Mouse (Mus musculus) kidney, embryonic 16.5 days (tissue): Measurements from ENCODE around the gene Tmem217. TPM values are rescaled to one million over a fixed set of nuclear protein-coding genes. Genes with fewer than 3 reads are reported as not detected.

Source experiments
- ATAC-seq: fragments of 200-750 bp; cut with Nextera tagmentation; 2 replicates; pipeline ENCODE4 v1.8.0; 2017; ENCODE audit warnings: moderate TSS enrichment; ENCODE audit not compliant: low FRiP score, low TSS enrichment
- H3K27ac ChIP-seq: fragments of 300-500 bp; sonication (generic); 2 replicates; pipeline ENCODE4 v1.5.1; 2014; ENCODE audit warnings: low read length
- H3K27me3 ChIP-seq: fragments of 300-500 bp; sonication (generic); 2 replicates; pipeline ENCODE4 v1.6.1; 2014; ENCODE audit warnings: low read length, control low read depth, mixed read lengths; ENCODE audit not compliant: insufficient read depth
- H3K36me3 ChIP-seq: fragments of 300-500 bp; sonication (generic); 2 replicates; pipeline ENCODE4 v1.6.1; 2014; ENCODE audit warnings: low read length, control low read depth, mixed read lengths; ENCODE audit not compliant: insufficient read depth
- H3K4me1 ChIP-seq: fragments of 300-500 bp; sonication (generic); 2 replicates; pipeline ENCODE4 v1.6.1; 2014; ENCODE audit warnings: low read length, control low read depth, mixed read lengths; ENCODE audit not compliant: insufficient read depth
- H3K4me2 ChIP-seq: fragments of 300-500 bp; sonication (generic); replicated peaks from 2 replicates; pipeline ENCODE4 v1.6.1; 2014; ENCODE audit warnings: low read depth, low read length
- H3K4me3 ChIP-seq: fragments of 300-500 bp; sonication (generic); 2 replicates; pipeline ENCODE4 v1.5.1; 2014; ENCODE audit warnings: mild to moderate bottlenecking, low read length
- H3K9ac ChIP-seq: fragments of 300-500 bp; sonication (generic); replicated peaks from 2 replicates; pipeline ENCODE4 v1.6.1; 2014; ENCODE audit warnings: low read length
- H3K9me3 ChIP-seq: fragments of 300-500 bp; sonication (generic); 2 replicates; pipeline ENCODE4 v1.6.1; 2016; ENCODE audit warnings: low read length, control low read depth
- WGBS: fragments of 180-500 bp; shearing (Covaris S2); extraction: QIAGEN DNeasy Blood & Tissue Kit; methylation state at CpG from one replicate; pipeline ENCODE4 v1.1.7; 2014; 5-methylcytosine and 5-hydroxymethylcytosine counted together
- microRNA-seq: library from miRNA; unstranded; fragments of <30 nt; microRNA quantifications from one replicate; pipeline ENCODE4, GENCODE M21; 2016
- polyA plus RNA-seq: library from polyadenylated mRNA; unstranded; fragments of >200 nt; fragmentation: Nextera tagmentation; extraction: Ambion mirVana; gene quantifications from 2 replicates; pipeline ENCODE4 v1.2.1, GENCODE M21; 2015

Tmem217 gene
- polyA plus RNA-seq, 1 experiment from 2014 or later: 0.79 TPM

DNA sequence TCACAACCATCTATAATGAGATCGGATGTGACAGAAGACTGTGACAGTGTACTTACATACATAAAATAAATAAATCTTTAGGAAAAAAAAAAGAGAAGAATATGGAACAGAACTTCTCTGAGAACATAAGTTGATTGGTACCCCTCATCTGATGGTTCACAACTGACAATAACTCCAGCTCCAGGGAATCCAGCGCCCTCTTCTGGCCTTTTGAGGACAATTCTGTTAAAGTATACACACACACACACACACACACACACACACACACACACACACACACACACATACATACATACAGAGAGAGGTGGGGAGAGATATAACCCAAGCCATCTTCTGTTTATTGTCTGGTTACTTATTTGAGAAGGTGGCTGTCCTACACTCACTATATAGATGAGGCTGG is 67.8 kb downstream of the Tmem217 start:
- Histone ChIP-seq H3K9ac (no peak overlapping the region), H3K27ac (no peak overlapping the region), H3K27me3 (no peaks in the 10 kb centered on the region), H3K4me2 (no peak overlapping the region), H3K4me1 (peaks cover 6% of the 10 kb centered on the region; the same call in 1 of the 2 replicates), H3K9me3 (peaks cover 5% of the 10 kb centered on the region; the same call in 1 of the 2 replicates), H3K4me3 (no peak overlapping the region), H3K36me3 (no peaks in the 10 kb centered on the region)
- ATAC-seq: no peak
- 84% methylated on average over 2 of the region's 2 CpGs for WGBS

DNA sequence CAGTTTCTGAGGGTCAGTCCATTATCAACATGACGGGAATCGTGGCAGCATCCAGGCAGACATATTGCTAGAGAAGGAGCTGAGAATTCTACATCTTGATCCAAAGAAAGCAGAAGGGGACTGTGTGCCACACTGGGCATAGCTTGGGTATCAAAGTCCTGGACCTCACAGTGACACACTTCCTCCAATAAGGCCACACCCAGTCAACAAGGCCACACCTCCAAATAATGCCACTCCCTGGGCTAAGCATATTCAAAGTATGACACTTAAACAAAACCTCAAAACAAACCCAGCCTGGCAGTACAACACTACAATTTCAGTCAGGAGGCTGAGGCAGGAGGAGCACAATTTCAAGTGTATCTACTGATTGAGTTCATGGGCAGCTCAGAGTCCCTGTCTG is 68.9 kb downstream of the Tmem217 start:
- H3K4me1 ChIP-seq: no peaks in the 10 kb centered on the region
- H3K9me3 ChIP-seq: peaks cover 5% of the 10 kb centered on the region; the same call in 1 of the 2 replicates
- no peak overlapping the region for H3K9ac ChIP-seq
- no peaks in the 10 kb centered on the region for H3K27me3 ChIP-seq
- no peak overlapping the region for H3K4me3 ChIP-seq
- H3K4me2 ChIP-seq: no peak overlapping the region
- WGBS: 95% methylated on average over 2 of the region's 2 CpGs
- H3K27ac ChIP-seq: no peak overlapping the region
- H3K36me3 ChIP-seq: no peaks in the 10 kb centered on the region
- ATAC-seq: no peak

DNA sequence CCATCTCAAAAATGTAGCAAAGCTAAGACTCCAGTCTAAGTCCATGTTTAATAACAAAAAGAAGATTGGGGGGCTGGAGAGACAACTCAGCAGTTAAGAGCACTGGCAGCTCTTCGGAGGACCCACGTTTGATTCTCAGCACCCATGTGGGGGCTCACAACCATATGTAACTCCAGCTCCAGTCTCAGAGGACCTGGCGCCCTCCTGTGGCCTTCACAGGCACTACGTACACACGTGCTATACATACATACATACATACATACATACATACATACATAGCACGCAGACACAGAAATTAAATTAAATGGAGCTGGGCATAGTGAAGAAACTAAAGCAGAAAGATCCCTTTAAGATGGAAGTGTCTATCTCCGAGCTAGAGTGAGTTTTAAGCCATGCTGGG is 69.6 kb downstream of the Tmem217 start:
- H3K9me3 ChIP-seq: peaks cover 5% of the 10 kb centered on the region; the same call in 1 of the 2 replicates
- H3K4me2 ChIP-seq: no peak overlapping the region
- H3K27me3 ChIP-seq: no peaks in the 10 kb centered on the region
- no peak for ATAC-seq
- no peak overlapping the region for H3K4me3 ChIP-seq
- no peak overlapping the region for H3K27ac ChIP-seq
- H3K4me1 ChIP-seq: no peaks in the 10 kb centered on the region
- 90% methylated on average over 7 of the region's 7 CpGs for WGBS
- H3K36me3 ChIP-seq: no peaks in the 10 kb centered on the region
- H3K9ac ChIP-seq: no peak overlapping the region

DNA sequence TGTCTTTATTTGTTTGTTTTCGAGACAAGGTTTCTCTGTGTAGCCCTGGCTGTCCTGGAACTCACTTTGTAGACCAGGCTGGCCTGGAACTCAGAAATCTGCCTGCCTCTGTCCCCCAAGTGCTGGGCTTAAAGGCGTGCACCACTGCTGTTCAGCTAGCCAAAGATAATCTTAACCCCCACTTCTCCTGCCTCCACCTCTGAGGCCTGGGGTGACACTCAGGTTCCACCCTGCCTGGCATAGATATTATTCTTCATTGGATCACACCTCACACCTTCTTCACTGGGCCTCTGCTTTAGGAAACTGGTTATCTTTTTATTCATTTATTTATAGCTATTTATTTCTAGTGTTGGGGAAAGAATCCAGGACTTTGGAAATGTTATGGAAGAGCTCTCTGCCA is 71.9 kb downstream of the Tmem217 start:
- Histone ChIP-seq H3K4me3 (no peak overlapping the region), H3K36me3 (no peaks in the 10 kb centered on the region), H3K4me2 (no peak overlapping the region), H3K4me1 (no peaks in the 10 kb centered on the region), H3K27ac (no peak overlapping the region), H3K9me3 (peaks cover 5% of the 10 kb centered on the region; the same call in 1 of the 2 replicates), H3K9ac (no peak overlapping the region), H3K27me3 (no peaks in the 10 kb centered on the region)
- ATAC-seq: no peak
- WGBS: 79% methylated on average over 2 of the region's 2 CpGs

DNA sequence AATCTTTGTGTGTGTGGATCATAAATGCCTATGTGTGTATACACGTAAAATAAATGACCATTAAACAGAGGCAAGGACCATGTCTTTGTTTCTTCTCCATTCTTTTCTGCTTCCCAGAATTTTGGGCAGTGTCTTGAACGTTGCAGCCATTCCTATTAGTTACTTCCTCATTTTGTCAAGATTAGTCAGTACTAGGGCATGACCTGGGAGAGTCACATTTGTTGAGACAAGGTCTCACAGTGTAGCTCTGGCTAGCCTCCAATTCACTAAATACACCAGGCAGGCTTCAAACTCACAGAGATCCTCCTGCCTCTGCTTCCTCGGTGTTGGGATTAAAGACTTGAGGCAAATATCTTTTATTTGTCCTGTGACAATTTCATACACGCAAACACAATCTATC is 73.9 kb downstream of the Tmem217 start:
- H3K4me2 ChIP-seq: no peak overlapping the region
- WGBS: 86% methylated on average over 4 of the region's 4 CpGs
- H3K4me1 ChIP-seq: no peaks in the 10 kb centered on the region; the same call in 1 of the 2 replicates
- no peak for ATAC-seq
- no peaks in the 10 kb centered on the region for H3K27me3 ChIP-seq
- H3K9me3 ChIP-seq: peaks cover 5% of the 10 kb centered on the region; the same call in 1 of the 2 replicates
- H3K9ac ChIP-seq: no peak overlapping the region
- no peaks in the 10 kb centered on the region for H3K36me3 ChIP-seq
- no peak overlapping the region for H3K4me3 ChIP-seq
- H3K27ac ChIP-seq: no peak overlapping the region

DNA sequence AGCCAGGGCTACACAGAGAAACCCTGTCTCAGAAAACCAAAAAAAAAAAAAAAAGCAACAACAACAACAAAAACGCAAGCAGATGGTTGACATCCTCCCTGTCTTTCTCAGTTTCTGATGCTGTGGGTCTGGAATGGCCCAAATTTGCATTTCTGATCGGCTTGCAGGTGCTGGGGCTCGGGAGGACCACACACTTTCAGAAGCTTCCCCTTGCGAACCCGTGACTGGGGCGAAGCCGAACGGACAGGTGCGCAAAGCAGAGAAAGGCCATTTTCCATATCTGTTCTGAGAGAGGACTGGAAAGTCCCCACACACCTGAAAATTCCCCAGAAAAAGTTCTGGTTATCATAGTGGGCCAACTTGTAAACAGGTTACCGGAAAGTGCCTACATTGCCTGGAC is 74.8 kb downstream of the Tmem217 start:
- H3K27me3 ChIP-seq: no peaks in the 10 kb centered on the region
- no peak overlapping the region for H3K4me3 ChIP-seq
- H3K9ac ChIP-seq: no peak overlapping the region
- no peak overlapping the region for H3K27ac ChIP-seq
- H3K36me3 ChIP-seq: no peaks in the 10 kb centered on the region
- H3K4me2 ChIP-seq: no peak overlapping the region
- ATAC-seq: no peak
- 0 out of 2 replicates have a peak, but pooled peaks cover under 1% of the 10 kb centered on the region for H3K9me3 ChIP-seq
- 92% methylated on average over 10 of the region's 10 CpGs for WGBS
- no peaks in the 10 kb centered on the region; the same call in 1 of the 2 replicates for H3K4me1 ChIP-seq

DNA sequence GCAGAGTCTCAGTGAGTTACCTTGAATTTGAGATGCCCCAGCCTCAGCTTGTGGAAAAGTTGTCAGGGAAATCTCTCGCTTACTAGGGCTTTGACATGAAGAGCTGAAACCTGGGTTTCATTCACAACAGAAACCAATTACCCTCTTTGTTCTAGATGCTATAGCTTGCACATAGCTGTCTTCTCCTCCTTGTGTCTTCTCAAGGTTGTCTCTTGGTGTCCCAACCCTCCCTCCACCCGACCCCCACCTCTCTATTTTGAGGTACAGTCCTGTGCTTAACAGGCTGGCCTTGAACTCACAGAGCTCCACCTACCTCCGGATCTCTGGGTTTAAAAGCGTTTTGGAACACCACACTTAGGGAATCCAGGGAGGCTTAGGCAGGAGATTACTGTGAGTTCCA is 75.7 kb downstream of the Tmem217 start:
- Histone ChIP-seq H3K9me3 (no peaks in the 10 kb centered on the region), H3K4me1 (no peaks in the 10 kb centered on the region; the same call in 1 of the 2 replicates), H3K27ac (no peak overlapping the region), H3K4me3 (no peak overlapping the region), H3K9ac (no peak overlapping the region), H3K36me3 (no peaks in the 10 kb centered on the region), H3K27me3 (no peaks in the 10 kb centered on the region), H3K4me2 (no peak overlapping the region)
- WGBS: 77% methylated on average over 4 of the region's 4 CpGs
- ATAC-seq: no peak

Small RNAs within 50 kb of the gene (microRNA-seq; reads per million reads assigned to microRNA genes)
- not detected for gene Mir7667

Other genes starting within 250 kb of the Tmem217 start
- gene Pi16, start 234.7 kb downstream of the Tmem217 start, polyA plus RNA-seq: 2.4 and 3.1 TPM in 2 replicates
- 189 and 316 TPM in 2 replicates for gene Mtch1, start 204.5 kb downstream of the Tmem217 start, polyA plus RNA-seq
- gene Fgd2, start 191.5 kb downstream of the Tmem217 start, polyA plus RNA-seq: 14.4 and 16.2 TPM in 2 replicates
- gene Pim1, start 61.6 kb downstream of the Tmem217 start, polyA plus RNA-seq: 12.5 and 14.5 TPM in 2 replicates
- not detected in 2 replicates for gene Gm17657, start 2.7 kb downstream of the Tmem217 start, polyA plus RNA-seq
- 16.7 and 19.1 TPM in 2 replicates for gene Tbc1d22b, start 2.6 kb downstream of the Tmem217 start, polyA plus RNA-seq
- 81.3 and 86.6 TPM in 2 replicates for gene Rnf8, start 62.4 kb upstream of the Tmem217 start, polyA plus RNA-seq
- gene Gm28043, start 62.5 kb upstream of the Tmem217 start, polyA plus RNA-seq: 2.5 TPM in 2 replicates
- 116 and 137 TPM in 2 replicates for gene Cmtr1, start 108.2 kb upstream of the Tmem217 start, polyA plus RNA-seq
- 12.5 and 13.7 TPM in 2 replicates for gene Ccdc167, start 164.7 kb upstream of the Tmem217 start, polyA plus RNA-seq